Mouse (Mus musculus) heart, postnatal 0 days (tissue): ENCODE measurements around the gene Asb6. TPM values are rescaled to one million over a fixed set of nuclear protein-coding genes. Genes with fewer than 3 reads are reported as not detected.

Source experiments
- ATAC-seq: fragments of 200-750 bp; cut with Nextera tagmentation; 2 replicates; pipeline ENCODE4 v1.8.0; 2017; ENCODE audit warnings: low read depth, moderate number of reproducible peaks, moderate library complexity; ENCODE audit not compliant: insufficient read depth
- DNase-seq: peaks from one replicate; pipeline ENCODE4 v3.0.0-alpha.2; 2016; ENCODE audit warnings: low spot score
- H3K27ac ChIP-seq: fragments of 300-500 bp; sonication (generic); 2 replicates; pipeline ENCODE4 v1.5.1; 2014; ENCODE audit warnings: low read depth, mild to moderate bottlenecking
- H3K27me3 ChIP-seq: fragments of 300-500 bp; sonication (generic); 2 replicates; pipeline ENCODE4 v1.6.1; 2014; ENCODE audit warnings: low read length, mixed read lengths; ENCODE audit not compliant: control insufficient read depth, insufficient read depth
- H3K36me3 ChIP-seq: fragments of 300-500 bp; sonication (generic); replicated peaks from 2 replicates; pipeline ENCODE4 v1.6.1; 2014; ENCODE audit warnings: low read length, mixed read lengths; ENCODE audit not compliant: control insufficient read depth, insufficient read depth
- H3K4me1 ChIP-seq: fragments of 300-500 bp; sonication (generic); 2 replicates; pipeline ENCODE4 v1.6.1; 2014; ENCODE audit warnings: antibody characterized with exemption; ENCODE audit not compliant: control insufficient read depth, insufficient read depth
- H3K4me2 ChIP-seq: fragments of 300-500 bp; sonication (generic); 2 replicates; pipeline ENCODE4 v1.6.1; 2014; ENCODE audit warnings: low read depth, mild to moderate bottlenecking, low read length, moderate library complexity
- H3K4me3 ChIP-seq: fragments of 300-500 bp; sonication (generic); 2 replicates; pipeline ENCODE4 v1.5.1; 2014; ENCODE audit warnings: low read depth, low read length
- H3K9ac ChIP-seq: fragments of 300-500 bp; sonication (generic); replicated peaks from 2 replicates; pipeline ENCODE4 v1.6.1; 2014; ENCODE audit warnings: low read depth, low read length, mixed read lengths
- H3K9me3 ChIP-seq: fragments of 300-500 bp; sonication (generic); replicated peaks from 2 replicates; pipeline ENCODE4 v1.6.1; 2016; ENCODE audit warnings: low read length; ENCODE audit not compliant: control insufficient read depth
- CTCF ChIP-seq: IDR thresholded peaks from 2 replicates; pipeline ENCODE4 v1.5.1; 2016; ENCODE audit warnings: antibody characterized with exemption, control low read depth, low read depth
- EP300 ChIP-seq: IDR thresholded peaks from 2 replicates; pipeline ENCODE4 v1.6.1; 2016; ENCODE audit warnings: antibody characterized with exemption, low read depth
- WGBS: fragments of 180-500 bp; shearing (Covaris S2); extraction: QIAGEN DNeasy Blood & Tissue Kit; methylation state at CpG from one replicate; pipeline ENCODE4 v1.1.7; 2014; 5-methylcytosine and 5-hydroxymethylcytosine counted together
- polyA plus RNA-seq: library from polyadenylated mRNA; unstranded; fragments of >200 nt; fragmentation: Nextera tagmentation; extraction: Ambion mirVana; gene quantifications from 2 replicates; pipeline ENCODE4 v1.2.1, GENCODE M21; 2015
- total RNA-seq: library from RNA; depleted of rRNA; stranded (reverse); fragments of >200 nt; gene quantifications from 2 replicates; pipeline ENCODE4 v1.2.3, GENCODE M21; 2014; ENCODE audit warnings: low replicate concordance

Asb6 gene
- total and polyA plus RNA-seq, 2 experiments from 2014 or later, result 13.0 to 16.2 TPM

DNA sequence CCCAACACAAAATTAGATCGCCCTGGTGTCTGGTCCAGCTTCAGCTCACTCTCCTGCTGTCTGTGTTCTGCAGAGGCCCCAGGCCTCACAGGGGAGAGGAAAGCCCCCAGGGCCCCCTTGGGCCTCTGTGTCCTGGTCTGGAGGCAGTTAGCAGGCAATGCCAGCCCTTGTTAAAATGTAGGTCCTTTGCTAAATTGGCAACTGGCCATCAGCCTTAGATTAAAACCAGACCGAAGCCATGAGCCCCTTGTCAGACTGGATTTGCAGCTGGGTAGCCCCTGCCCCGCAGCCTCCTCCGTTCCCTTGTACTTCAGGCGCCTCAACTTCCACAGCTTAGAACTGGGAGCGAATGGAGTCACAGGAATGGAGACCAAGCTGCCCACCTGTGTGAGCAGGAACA, 42.5 kb upstream of the Asb6 start:
- ATAC-seq, result no peak
- TF ChIP-seq CTCF (no peak), EP300 (no peak)
- Histone ChIP-seq H3K9me3 (no peaks in the 10 kb centered on the region), H3K36me3 (no peaks in the 10 kb centered on the region), H3K4me3 (no peak overlapping the region), H3K27me3 (no peaks in the 10 kb centered on the region), H3K27ac (no peak overlapping the region), H3K4me1 (peaks cover 7% of the 10 kb centered on the region; the same call in 1 of the 2 replicates), H3K4me2 (no peak overlapping the region), H3K9ac (no peak overlapping the region)
- no peak for DNase-seq
- 53% methylated on average over 6 of the region's 6 CpGs for whole genome bisulfite sequencing

GRCm38 (mm10) chr2:30870863-30871262, 40.7 kb upstream of the Asb6 start:
- H3K9ac ChIP-seq, result no peak overlapping the region
- no peak overlapping the region for H3K27ac ChIP-seq
- no peaks in the 10 kb centered on the region for H3K9me3 ChIP-seq
- ATAC-seq, result no peak
- H3K4me2 ChIP-seq, result no peak overlapping the region
- no peak for TF ChIP-seq EP300
- no peak for TF ChIP-seq CTCF
- H3K4me3 ChIP-seq, result no peak overlapping the region
- no peaks in the 10 kb centered on the region for H3K36me3 ChIP-seq
- 72% methylated on average over 8 of the region's 8 CpGs for WGBS
- DNase-seq, result no peak
- H3K27me3 ChIP-seq, result no peaks in the 10 kb centered on the region
- H3K4me1 ChIP-seq, result peaks cover 1% of the 10 kb centered on the region; the same call in 1 of the 2 replicates

GRCm38 (mm10) chr2:30865426-30865825, 35.3 kb upstream of the Asb6 start:
- DNase-seq (no peak), ATAC-seq (no peak)
- Histone ChIP-seq H3K4me1 (peaks cover 5% of the 10 kb centered on the region; the same call in 1 of the 2 replicates), H3K4me2 (no peak overlapping the region), H3K27me3 (peaks cover 3% of the 10 kb centered on the region; the same call in 1 of the 2 replicates), H3K36me3 (no peaks in the 10 kb centered on the region), H3K9ac (no peak overlapping the region), H3K27ac (no peak overlapping the region), H3K9me3 (no peaks in the 10 kb centered on the region), H3K4me3 (no peak overlapping the region)
- WGBS, result 59% methylated on average over 3 of the region's 3 CpGs
- TF ChIP-seq EP300 (no peak), CTCF (no peak)

DNA sequence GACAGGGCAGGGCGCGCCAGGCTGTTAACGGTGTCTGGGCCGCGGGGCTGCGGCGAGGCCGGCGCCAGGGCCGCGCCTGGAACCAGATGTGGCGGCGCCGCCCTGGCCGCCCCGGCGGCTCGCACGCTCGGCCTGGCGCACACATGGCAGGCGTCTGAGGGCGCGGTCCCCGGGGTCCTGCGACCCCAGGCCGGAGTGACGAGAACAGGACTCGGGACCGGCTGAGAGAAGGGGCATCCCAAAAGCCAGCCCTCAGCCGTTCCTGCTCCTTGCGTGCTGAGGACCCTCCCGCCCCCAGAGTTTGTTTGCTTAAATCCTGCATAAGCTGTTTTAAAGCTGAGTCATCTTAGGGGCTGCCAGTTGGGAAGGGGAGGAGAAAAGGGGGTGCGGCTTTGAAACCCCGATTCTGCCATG, 34.8 kb upstream of the Asb6 start:
- Histone ChIP-seq H3K9ac (peak overlapping the region; percentile 28; the same call in 1 of the 2 replicates), H3K9me3 (no peaks in the 10 kb centered on the region), H3K4me2 (peak overlapping the region; percentile 51), H3K27me3 (peaks cover 3% of the 10 kb centered on the region; the same call in 1 of the 2 replicates), H3K4me1 (peaks cover 5% of the 10 kb centered on the region; the same call in 1 of the 2 replicates), H3K27ac (no peak overlapping the region; the same call in 1 of the 2 replicates), H3K36me3 (no peaks in the 10 kb centered on the region), H3K4me3 (peak overlapping the region; percentile 29; the same call in 1 of the 2 replicates)
- no peak for TF ChIP-seq EP300
- no peak for TF ChIP-seq CTCF
- ATAC-seq, result no peak
- DNase-seq, result no peak
- WGBS, result 26% methylated on average over 35 of the region's 35 CpGs

DNA sequence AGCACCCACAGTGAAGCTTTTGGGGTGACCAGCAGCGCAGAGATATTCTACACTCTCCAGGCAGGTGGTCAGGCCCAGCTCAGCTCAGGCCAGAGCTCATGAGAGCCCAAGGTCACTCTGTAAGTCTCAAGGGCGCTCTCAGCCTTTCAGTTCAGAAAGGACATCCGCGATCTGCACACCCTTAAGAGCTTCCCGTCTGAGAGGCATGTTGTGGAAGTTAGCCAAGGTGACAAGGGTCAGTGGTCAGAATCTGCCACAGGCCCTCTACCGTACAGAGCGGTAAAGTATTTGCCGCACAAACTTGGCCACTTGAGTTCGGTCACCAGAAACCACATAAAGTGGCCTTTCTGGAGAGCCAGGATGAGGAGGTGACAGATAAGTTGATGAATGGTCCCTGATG, 33.4 kb upstream of the Asb6 start:
- Histone ChIP-seq H3K27ac (no peak overlapping the region), H3K4me1 (peaks cover 5% of the 10 kb centered on the region; the same call in 1 of the 2 replicates), H3K9ac (no peak overlapping the region), H3K27me3 (peaks cover 3% of the 10 kb centered on the region; the same call in 1 of the 2 replicates), H3K36me3 (no peaks in the 10 kb centered on the region), H3K4me3 (no peak overlapping the region), H3K9me3 (no peaks in the 10 kb centered on the region), H3K4me2 (no peak overlapping the region)
- whole genome bisulfite sequencing, result 20% methylated on average over 9 of the region's 9 CpGs
- ATAC-seq, result peak; percentile 62
- DNase-seq, result peak; percentile 43
- TF ChIP-seq EP300, result no peak
- TF ChIP-seq CTCF, result no peak

GRCm38 (mm10) chr2:30862081-30862480, 31.9 kb upstream of the Asb6 start:
- Histone ChIP-seq H3K4me3 (no peak overlapping the region), H3K9ac (no peak overlapping the region), H3K4me2 (no peak overlapping the region), H3K27ac (no peak overlapping the region), H3K9me3 (no peaks in the 10 kb centered on the region), H3K27me3 (peaks cover 3% of the 10 kb centered on the region; the same call in 1 of the 2 replicates), H3K36me3 (no peaks in the 10 kb centered on the region), H3K4me1 (peaks cover 5% of the 10 kb centered on the region; the same call in 1 of the 2 replicates)
- DNase-seq (no peak), ATAC-seq (no peak)
- TF ChIP-seq EP300 (no peak), CTCF (no peak)
- WGBS, result 76% methylated on average over 4 of the region's 4 CpGs
